Mouse (Mus musculus) stomach, embryonic 16.5 days (tissue): ENCODE measurements around the gene Clec2e. TPM values are rescaled to one million over a fixed set of nuclear protein-coding genes. Genes with fewer than 3 reads are reported as not detected.

ENCODE experiments used
- ATAC-seq: fragments of 200-750 bp; cut with Nextera tagmentation; 2 replicates; pipeline ENCODE4 v1.8.0; 2017; ENCODE audit warnings: moderate number of reproducible peaks, moderate TSS enrichment; ENCODE audit not compliant: insufficient read depth, low FRiP score
- H3K27ac ChIP-seq: fragments of 300-500 bp; sonication (generic); 2 replicates; pipeline ENCODE4 v1.5.1; 2014; ENCODE audit warnings: low read length
- H3K27me3 ChIP-seq: fragments of 300-500 bp; sonication (generic); 2 replicates; pipeline ENCODE4 v1.6.1; 2014; ENCODE audit warnings: low read length, control low read depth, mixed read lengths; ENCODE audit not compliant: control insufficient read depth, insufficient read depth
- H3K36me3 ChIP-seq: fragments of 300-500 bp; sonication (generic); 2 replicates; pipeline ENCODE4 v1.6.1; 2014; ENCODE audit warnings: low read length; ENCODE audit not compliant: control insufficient read depth, insufficient read depth
- H3K4me1 ChIP-seq: fragments of 300-500 bp; sonication (generic); 2 replicates; pipeline ENCODE4 v1.6.1; 2014; ENCODE audit warnings: low read length, control low read depth, mixed read lengths; ENCODE audit not compliant: control insufficient read depth, insufficient read depth
- H3K4me2 ChIP-seq: fragments of 300-500 bp; sonication (generic); 2 replicates; pipeline ENCODE4 v1.6.1; 2014; ENCODE audit warnings: low read depth, low read length, mixed read lengths
- H3K4me3 ChIP-seq: fragments of 300-500 bp; sonication (generic); replicated peaks from 2 replicates; pipeline ENCODE4 v1.5.1; 2014; ENCODE audit warnings: mild to moderate bottlenecking, low read length
- H3K9ac ChIP-seq: fragments of 300-500 bp; sonication (generic); 2 replicates; pipeline ENCODE4 v1.6.1; 2014; ENCODE audit warnings: low read length
- H3K9me3 ChIP-seq: fragments of 300-500 bp; sonication (generic); replicated peaks from 2 replicates; pipeline ENCODE4 v1.6.1; 2016; ENCODE audit warnings: low read length, control low read depth; ENCODE audit not compliant: control insufficient read depth
- WGBS: fragments of 180-500 bp; shearing (Covaris S2); extraction: QIAGEN DNeasy Blood & Tissue Kit; methylation state at CpG from one replicate; pipeline ENCODE4 v1.1.7; 2014; 5-methylcytosine and 5-hydroxymethylcytosine counted together
- polyA plus RNA-seq: library from polyadenylated mRNA; unstranded; fragments of >200 nt; fragmentation: Nextera tagmentation; extraction: Ambion mirVana; gene quantifications from 2 replicates; pipeline ENCODE4 v1.2.1, GENCODE M21; 2015

Clec2e gene
- polyA plus RNA-seq, 1 experiment from 2014 or later: 2.4 TPM

DNA sequence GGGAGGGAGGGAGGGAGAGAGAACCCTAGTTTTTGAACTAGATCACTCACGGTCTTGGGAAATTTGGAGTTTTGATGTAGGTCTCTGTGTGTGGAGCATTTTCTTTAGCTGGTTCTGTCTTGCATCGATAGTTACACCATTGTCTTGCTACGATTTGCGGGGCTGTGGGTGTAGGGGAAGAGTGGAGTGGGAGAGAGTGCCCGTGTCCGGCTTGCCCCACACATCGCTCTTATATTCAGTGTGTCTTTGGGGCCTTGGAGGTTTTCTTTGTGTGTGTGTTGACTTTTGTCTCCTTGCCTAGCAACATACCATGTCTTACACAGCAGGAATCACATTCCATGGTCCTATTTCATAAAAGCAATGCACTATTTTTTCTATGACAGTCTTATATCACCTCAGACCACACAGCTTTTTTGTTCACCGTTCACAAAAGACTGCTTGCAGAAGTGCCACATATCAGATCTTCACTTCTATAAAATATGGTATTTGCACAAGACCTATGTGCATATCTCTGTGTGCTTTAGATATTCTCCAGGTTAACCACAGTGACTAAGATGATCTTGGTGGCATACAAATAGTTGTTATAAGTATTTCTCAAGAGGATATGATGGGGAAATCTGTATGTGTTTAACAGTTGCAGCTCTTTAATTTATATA lies 51.0 kb downstream of the Clec2e start:
- H3K4me3 ChIP-seq: peak overlapping the region; percentile 33
- peak overlapping the region; percentile 56; the same call in 1 of the 2 replicates for H3K9ac ChIP-seq
- peak overlapping the region; percentile 52; the same call in 1 of the 2 replicates for H3K27ac ChIP-seq
- no peaks in the 10 kb centered on the region for H3K36me3 ChIP-seq
- no peaks in the 10 kb centered on the region for H3K9me3 ChIP-seq
- H3K4me2 ChIP-seq: peak overlapping the region; percentile 55
- no peak for ATAC-seq
- H3K27me3 ChIP-seq: no peaks in the 10 kb centered on the region
- WGBS: 5% methylated on average over 8 of the region's 8 CpGs
- H3K4me1 ChIP-seq: peaks cover 7% of the 10 kb centered on the region; the same call in 1 of the 2 replicates

DNA sequence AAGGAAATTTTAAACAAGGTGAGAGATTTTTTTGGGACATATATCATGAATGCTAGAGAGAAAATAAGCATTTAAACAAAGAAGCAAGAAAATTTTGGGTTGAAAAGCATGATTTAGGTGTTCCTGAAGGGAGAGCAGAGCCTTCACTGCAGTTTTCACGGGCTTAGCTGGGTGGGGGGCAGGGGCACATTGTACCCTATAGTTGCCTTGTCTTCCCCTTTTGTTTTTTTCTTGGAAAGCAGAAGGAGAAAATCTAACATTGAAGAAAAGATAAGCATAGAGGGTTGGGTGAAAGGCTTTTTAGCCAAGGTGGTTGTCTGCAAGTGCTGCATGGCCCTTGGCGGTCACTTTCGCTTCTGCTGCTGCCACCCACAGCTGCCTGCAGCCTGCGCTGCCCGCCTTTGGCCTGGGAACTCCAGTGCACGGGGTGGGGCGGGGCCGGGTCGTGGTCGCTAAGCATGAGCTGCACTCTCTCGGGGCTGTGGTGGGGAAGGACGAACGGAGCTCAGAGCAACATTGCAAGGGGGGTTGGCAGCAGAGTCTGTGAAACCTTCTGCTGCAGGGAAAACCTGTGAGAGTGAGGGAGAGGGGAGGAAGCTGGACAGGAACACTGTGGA lies 51.7 kb downstream of the Clec2e start:
- Histone ChIP-seq H3K9ac (peak overlapping the region; percentile 66), H3K4me1 (peaks cover 7% of the 10 kb centered on the region; the same call in 1 of the 2 replicates), H3K27ac (no peak overlapping the region), H3K36me3 (no peaks in the 10 kb centered on the region), H3K27me3 (no peaks in the 10 kb centered on the region), H3K4me2 (peak overlapping the region; percentile 68), H3K9me3 (no peaks in the 10 kb centered on the region), H3K4me3 (peak overlapping the region; percentile 48)
- peak; percentile 94 for ATAC-seq
- WGBS: 3% methylated on average over 13 of the region's 13 CpGs

DNA sequence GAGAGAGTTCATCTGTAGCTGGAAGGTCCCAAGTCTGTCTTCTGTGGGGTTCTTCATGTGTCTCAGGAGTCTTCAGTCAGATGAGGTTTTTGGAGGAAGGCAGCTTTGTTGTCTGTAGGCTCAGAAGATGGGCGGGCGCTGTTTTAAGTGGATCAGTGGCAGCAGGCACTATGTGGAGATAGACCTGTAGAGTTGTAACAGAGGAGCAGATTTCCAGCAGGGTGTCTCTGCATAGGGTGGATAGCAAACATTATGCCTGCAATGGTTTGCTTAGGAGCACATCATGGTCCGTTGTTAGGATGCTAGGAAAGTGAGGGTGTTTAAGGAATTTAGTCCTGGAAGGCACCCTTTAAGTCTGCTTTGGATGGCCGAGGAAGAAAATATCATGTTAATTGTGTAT lies 52.3 kb downstream of the Clec2e start:
- no peak overlapping the region for H3K4me2 ChIP-seq
- no peak overlapping the region for H3K9ac ChIP-seq
- H3K9me3 ChIP-seq: no peaks in the 10 kb centered on the region
- H3K36me3 ChIP-seq: no peaks in the 10 kb centered on the region
- no peak overlapping the region for H3K4me3 ChIP-seq
- no peaks in the 10 kb centered on the region for H3K27me3 ChIP-seq
- no peak overlapping the region for H3K27ac ChIP-seq
- H3K4me1 ChIP-seq: peaks cover 7% of the 10 kb centered on the region; the same call in 1 of the 2 replicates
- ATAC-seq: no peak
- WGBS: 53% methylated on average over 4 of the region's 4 CpGs

DNA sequence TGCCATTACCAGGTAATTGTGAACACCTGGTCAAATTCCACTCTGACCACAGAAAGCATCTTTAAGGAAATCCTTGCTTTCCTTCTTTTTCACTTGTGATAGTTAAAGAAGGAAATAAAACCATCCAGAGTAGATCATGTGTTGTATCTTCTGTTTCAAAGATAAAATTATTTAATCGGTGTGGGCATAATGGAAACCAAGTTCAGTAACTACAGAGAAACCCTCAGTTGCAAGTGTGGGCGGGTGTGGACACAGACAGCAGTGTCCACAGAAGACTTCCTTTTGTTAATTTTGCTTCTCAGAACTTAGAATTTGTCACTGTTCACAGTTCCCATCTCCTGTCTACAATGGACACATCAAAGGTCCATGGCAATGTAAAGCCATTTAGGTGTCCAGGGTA lies 55.1 kb downstream of the Clec2e start, which contains the start of gene Klrb1f:
Gene Klrb1f (plus strand): TSS at position 301 of the 400 bp plus-strand sequence.
- no peaks in the 10 kb centered on the region for H3K36me3 ChIP-seq
- peaks cover 7% of the 10 kb centered on the region; the same call in 1 of the 2 replicates for H3K4me1 ChIP-seq
- H3K27ac ChIP-seq: no peak within 1 kb of the TSS
- H3K4me3 ChIP-seq: no peak within 1 kb of the TSS
- no peak for ATAC-seq
- WGBS: 89% methylated on average over 2 of the region's 2 CpGs
- H3K9ac ChIP-seq: no peak within 1 kb of the TSS
- H3K27me3 ChIP-seq: no peaks in the 10 kb centered on the region
- H3K4me2 ChIP-seq: no peak within 1 kb of the TSS
- H3K9me3 ChIP-seq: no peaks in the 10 kb centered on the region

DNA sequence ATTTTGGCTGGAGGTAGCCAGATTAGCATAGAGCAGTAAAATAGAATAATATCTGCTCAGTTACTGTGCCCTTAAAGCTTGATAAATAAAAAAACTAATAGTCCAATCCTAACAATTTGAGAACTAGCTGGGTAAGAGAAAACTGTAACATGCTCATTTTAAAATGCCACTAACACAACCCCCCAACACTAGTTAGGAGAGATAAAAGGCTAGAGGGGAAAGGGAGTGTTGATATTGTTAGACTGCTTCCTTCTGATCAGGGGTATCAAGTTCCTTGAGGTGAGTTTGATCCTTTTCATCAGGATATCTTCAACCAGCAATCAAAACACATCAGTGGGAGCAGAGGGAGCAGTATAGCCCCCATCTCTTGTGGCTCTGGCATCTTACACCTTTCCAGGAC lies 58.2 kb downstream of the Clec2e start:
- no peaks in the 10 kb centered on the region for H3K36me3 ChIP-seq
- ATAC-seq: no peak
- no peaks in the 10 kb centered on the region for H3K9me3 ChIP-seq
- no peaks in the 10 kb centered on the region for H3K4me1 ChIP-seq
- H3K4me2 ChIP-seq: no peak overlapping the region
- no peak overlapping the region for H3K4me3 ChIP-seq
- H3K27ac ChIP-seq: no peak overlapping the region
- H3K27me3 ChIP-seq: no peaks in the 10 kb centered on the region
- H3K9ac ChIP-seq: no peak overlapping the region

Other genes with a start within 250 kb of the Clec2e start
- 0.17 and 0.25 TPM in 2 replicates for gene Clec2i, start 213.3 kb downstream of the Clec2e start, polyA plus RNA-seq
- gene BC035044, start 209.8 kb downstream of the Clec2e start, polyA plus RNA-seq: 1.5 and 2.1 TPM in 2 replicates
- gene Clec2g, start 166.5 kb downstream of the Clec2e start, polyA plus RNA-seq: 0.92 and 2.0 TPM in 2 replicates
- 0.27 and 0.48 TPM in 2 replicates for gene Klrb1f, start 55.0 kb downstream of the Clec2e start, polyA plus RNA-seq
- gene Clec2d, start 79.7 kb upstream of the Clec2e start, polyA plus RNA-seq: 0.72 and 0.81 TPM in 2 replicates
- 0.20 and 0.48 TPM in 2 replicates for gene Cd69, start 174.5 kb upstream of the Clec2e start, polyA plus RNA-seq
- gene 4922502D21Rik, start 230.9 kb upstream of the Clec2e start, polyA plus RNA-seq: not detected in 2 replicates
- 1.2 and 2.0 TPM in 2 replicates for gene Clec12a, start 241.8 kb upstream of the Clec2e start, polyA plus RNA-seq